Mouse (Mus musculus) liver, postnatal 0 days (tissue): ENCODE measurements around the gene Kcnj3. TPM values are rescaled to one million over a fixed set of nuclear protein-coding genes. Genes with fewer than 3 reads are reported as not detected.

ENCODE experiments used
- ATAC-seq: fragments of 200-750 bp; cut with Nextera tagmentation; 2 replicates; pipeline ENCODE4 v1.8.0; 2017; ENCODE audit warnings: mild to moderate bottlenecking, moderate library complexity
- DNase-seq: peaks from one replicate; pipeline ENCODE4 v3.0.0-alpha.2; 2016
- H3K27ac ChIP-seq: fragments of 300-500 bp; sonication (generic); 2 replicates; pipeline ENCODE4 v1.5.1; 2014; ENCODE audit warnings: antibody characterized with exemption, moderate library complexity, mild to moderate bottlenecking, low read depth
- H3K27me3 ChIP-seq: fragments of 300-500 bp; sonication (generic); 2 replicates; pipeline ENCODE4 v1.6.1; 2014; ENCODE audit warnings: low read length, control low read depth, mixed read lengths; ENCODE audit not compliant: insufficient read depth
- H3K36me3 ChIP-seq: fragments of 300-500 bp; sonication (generic); replicated peaks from 2 replicates; pipeline ENCODE4 v1.6.1; 2014; ENCODE audit warnings: mild to moderate bottlenecking, control low read depth, low read length, moderate library complexity, mixed read lengths; ENCODE audit not compliant: insufficient read depth
- H3K4me1 ChIP-seq: fragments of 300-500 bp; sonication (generic); 2 replicates; pipeline ENCODE4 v1.6.1; 2014; ENCODE audit warnings: antibody characterized with exemption, mild to moderate bottlenecking, control low read depth; ENCODE audit not compliant: insufficient read depth
- H3K4me2 ChIP-seq: fragments of 300-500 bp; sonication (generic); 2 replicates; pipeline ENCODE4 v1.6.1; 2014; ENCODE audit warnings: low read depth, mild to moderate bottlenecking, low read length, moderate library complexity, mixed read lengths
- H3K4me3 ChIP-seq: fragments of 300-500 bp; sonication (generic); 2 replicates; pipeline ENCODE4 v1.5.1; 2014; ENCODE audit warnings: low read depth, low read length
- H3K9ac ChIP-seq: fragments of 300-500 bp; sonication (generic); replicated peaks from 2 replicates; pipeline ENCODE4 v1.6.1; 2014; ENCODE audit warnings: mild to moderate bottlenecking, moderate library complexity
- H3K9me3 ChIP-seq: fragments of 300-500 bp; sonication (generic); 2 replicates; pipeline ENCODE4 v1.6.1; 2016; ENCODE audit warnings: mild to moderate bottlenecking, control low read depth, low read length, mixed read lengths
- CTCF ChIP-seq: sonication (generic); IDR thresholded peaks from 2 replicates; pipeline ENCODE4 v1.5.1; 2016; ENCODE audit warnings: antibody characterized with exemption, low read depth
- EP300 ChIP-seq: IDR thresholded peaks from 2 replicates; pipeline ENCODE4 v1.6.1; 2016; ENCODE audit warnings: antibody characterized with exemption, low read depth, mild to moderate bottlenecking
- WGBS: fragments of 180-500 bp; shearing (Covaris S2); extraction: QIAGEN DNeasy Blood & Tissue Kit; methylation state at CpG from one replicate; pipeline ENCODE4 v1.1.7; 2014; ENCODE audit not compliant: insufficient replicate concordance; 5-methylcytosine and 5-hydroxymethylcytosine counted together
- polyA plus RNA-seq: library from polyadenylated mRNA; unstranded; fragments of >200 nt; fragmentation: Nextera tagmentation; extraction: Ambion mirVana; gene quantifications from 2 replicates; pipeline ENCODE4 v1.2.1, GENCODE M21; 2015

The Kcnj3 gene
- polyA plus RNA-seq, 1 experiment from 2014 or later: not detected

- WGBS: 60% methylated on average over 9 of the region's 9 CpGs
- TF ChIP-seq EP300 (no peak), CTCF (no peak)
- DNase-seq: no peak
Measured at GRCm38 (mm10) chr2:55503390-55504176, 67.8 kb downstream of the Kcnj3 start.

GRCm38 (mm10) chr2:55505712-55506111 is 69.9 kb downstream of the Kcnj3 start:
- WGBS: 84% methylated on average over 1 of the region's 1 CpGs
- H3K27ac ChIP-seq: no peak overlapping the region
- no peak for DNase-seq
- no peak for ATAC-seq
- no peaks in the 10 kb centered on the region for H3K36me3 ChIP-seq
- TF ChIP-seq CTCF (no peak), EP300 (no peak)
- H3K9me3 ChIP-seq: no peaks in the 10 kb centered on the region
- no peak overlapping the region for H3K4me3 ChIP-seq
- no peak overlapping the region for H3K4me2 ChIP-seq
- H3K9ac ChIP-seq: no peak overlapping the region
- H3K27me3 ChIP-seq: no peaks in the 10 kb centered on the region
- no peaks in the 10 kb centered on the region for H3K4me1 ChIP-seq

More at GRCm38 (mm10) chr2:55503390-55504176, 67.8 kb downstream of the Kcnj3 start:
- Histone ChIP-seq H3K27ac (no peak overlapping the region), H3K36me3 (no peaks in the 10 kb centered on the region), H3K9ac (no peak overlapping the region), H3K4me1 (no peaks in the 10 kb centered on the region), H3K4me3 (no peak overlapping the region), H3K27me3 (no peaks in the 10 kb centered on the region), H3K4me2 (no peak overlapping the region), H3K9me3 (no peaks in the 10 kb centered on the region)
- no peak for ATAC-seq

DNA sequence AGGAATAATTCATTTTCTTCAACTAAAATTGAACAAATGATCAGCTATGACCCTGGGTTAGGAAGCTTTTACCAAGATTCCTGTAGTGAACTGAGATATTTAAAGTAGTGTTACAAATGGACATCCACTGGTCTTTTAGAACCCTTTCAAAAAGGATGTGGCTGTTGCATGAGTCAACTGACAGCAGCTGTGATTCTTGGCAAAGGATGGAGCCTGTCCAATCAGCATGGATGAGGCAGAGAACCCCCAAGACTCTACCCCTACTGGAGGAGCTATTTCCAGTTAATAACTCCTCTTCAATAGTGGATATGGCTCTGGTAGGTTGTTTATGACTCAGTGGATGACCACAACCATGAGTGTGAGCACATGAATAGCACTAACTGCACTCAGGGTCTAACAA is 81.5 kb downstream of the Kcnj3 start:
- Histone ChIP-seq H3K36me3 (no peaks in the 10 kb centered on the region), H3K9me3 (no peaks in the 10 kb centered on the region), H3K4me2 (no peak overlapping the region), H3K27me3 (no peaks in the 10 kb centered on the region), H3K4me1 (no peaks in the 10 kb centered on the region), H3K9ac (no peak overlapping the region), H3K27ac (no peak overlapping the region), H3K4me3 (no peak overlapping the region)
- ATAC-seq: no peak
- TF ChIP-seq CTCF (no peak), EP300 (no peak)
- DNase-seq: no peak

DNA sequence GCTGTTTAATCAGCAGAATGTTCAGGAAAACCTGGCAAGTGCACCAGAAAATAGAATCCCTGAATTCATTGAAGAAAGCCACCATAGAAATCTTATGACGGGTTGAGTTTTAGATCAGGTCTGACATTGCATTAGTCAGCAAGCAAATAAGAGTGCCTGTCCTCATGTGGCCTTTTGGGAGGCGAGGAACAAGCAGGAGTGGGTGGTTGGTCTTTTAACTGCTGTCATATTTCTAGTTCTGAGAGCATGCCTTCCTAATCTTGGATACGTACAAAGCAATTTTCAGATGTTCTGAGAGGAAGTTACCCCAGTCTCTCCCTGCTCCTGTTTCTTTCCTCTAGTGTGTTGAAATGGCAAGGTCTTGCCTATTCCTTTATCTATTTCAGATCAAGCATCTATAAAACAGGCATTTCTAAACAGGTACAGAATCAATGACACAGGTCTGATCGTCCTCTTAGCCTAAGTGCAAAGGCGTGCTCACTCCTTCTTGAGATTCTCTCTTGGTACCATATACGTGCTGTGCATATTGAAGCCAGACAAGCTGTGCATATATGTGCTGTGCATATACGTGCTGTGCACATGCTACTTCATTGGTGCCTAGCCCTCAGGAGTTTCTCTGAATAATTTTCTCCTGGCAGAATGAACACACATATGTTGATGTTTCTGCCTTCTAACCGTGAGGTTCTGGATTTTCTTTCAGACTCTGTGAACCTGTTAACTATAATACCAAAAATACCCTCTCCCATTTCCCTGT is 97.1 kb downstream of the Kcnj3 start:
- no peaks in the 10 kb centered on the region for H3K27me3 ChIP-seq
- H3K4me1 ChIP-seq: no peaks in the 10 kb centered on the region
- no peak overlapping the region for H3K4me3 ChIP-seq
- no peak overlapping the region for H3K9ac ChIP-seq
- TF ChIP-seq EP300 (no peak), CTCF (no peak)
- H3K27ac ChIP-seq: no peak overlapping the region
- H3K4me2 ChIP-seq: no peak overlapping the region
- ATAC-seq (no peak), DNase-seq (no peak)
- H3K9me3 ChIP-seq: no peaks in the 10 kb centered on the region
- WGBS: 76% methylated on average over 8 of the region's 8 CpGs
- no peaks in the 10 kb centered on the region for H3K36me3 ChIP-seq

DNA sequence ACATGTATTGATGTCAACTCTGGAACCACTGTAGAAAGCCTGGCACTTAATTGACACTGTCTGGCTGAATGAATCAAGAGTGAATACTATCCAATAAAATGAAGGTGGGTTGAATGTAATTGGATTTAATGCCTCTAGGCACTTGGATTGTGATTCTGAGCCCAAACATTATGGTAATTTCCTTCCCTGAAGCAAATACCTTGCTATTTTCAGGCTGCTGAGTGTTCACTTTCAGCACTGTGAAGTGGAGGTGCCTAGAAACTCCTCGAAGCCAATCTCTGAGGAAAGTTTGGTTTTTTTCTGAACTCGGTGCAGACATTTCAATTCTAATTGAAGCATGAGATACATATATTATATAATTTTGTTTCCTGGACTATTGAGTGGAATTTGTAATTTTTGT is 99.2 kb downstream of the Kcnj3 start:
- H3K27me3 ChIP-seq: no peaks in the 10 kb centered on the region
- no peak overlapping the region for H3K4me3 ChIP-seq
- H3K4me1 ChIP-seq: no peaks in the 10 kb centered on the region
- H3K4me2 ChIP-seq: no peak overlapping the region
- DNase-seq (no peak), ATAC-seq (no peak)
- H3K9ac ChIP-seq: no peak overlapping the region
- 77% methylated on average over 2 of the region's 2 CpGs for WGBS
- H3K36me3 ChIP-seq: no peaks in the 10 kb centered on the region
- no peak overlapping the region for H3K27ac ChIP-seq
- TF ChIP-seq EP300 (no peak), CTCF (no peak)
- H3K9me3 ChIP-seq: no peaks in the 10 kb centered on the region

DNA sequence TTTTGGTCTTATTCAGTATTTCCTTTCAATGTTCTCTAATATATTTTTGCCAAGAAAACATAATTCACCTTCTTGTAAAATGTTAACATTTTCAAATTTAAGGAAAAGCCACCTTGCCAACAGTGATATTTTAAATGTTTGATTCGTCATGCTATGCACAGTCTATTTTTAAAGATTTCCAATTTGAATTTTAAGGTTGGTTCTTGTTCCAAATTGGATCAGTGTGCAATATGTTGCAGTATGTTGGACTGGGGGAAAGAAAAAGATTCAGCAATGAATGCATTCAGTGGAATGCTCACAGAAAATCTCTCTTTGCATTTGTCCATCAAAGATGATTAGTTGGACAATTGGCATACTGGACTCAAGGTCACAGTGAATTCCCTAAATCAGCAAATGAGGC is 99.7 kb downstream of the Kcnj3 start:
- Histone ChIP-seq H3K4me1 (no peaks in the 10 kb centered on the region), H3K4me2 (no peak overlapping the region), H3K27ac (no peak overlapping the region), H3K36me3 (no peaks in the 10 kb centered on the region), H3K9ac (no peak overlapping the region), H3K4me3 (no peak overlapping the region), H3K9me3 (no peaks in the 10 kb centered on the region), H3K27me3 (no peaks in the 10 kb centered on the region)
- WGBS: 52% methylated on average over 1 of the region's 1 CpGs
- ATAC-seq (no peak), DNase-seq (no peak)
- TF ChIP-seq EP300 (no peak), CTCF (no peak)
